Mouse (Mus musculus): ENCODE results near the gene Mapk14. TPM values are rescaled to one million over a fixed set of nuclear protein-coding genes. Genes with fewer than 3 reads are reported as not detected.

The Mapk14 gene
- total RNA-seq, 4 experiments from 2014 or later, result 71.5 to 83.8 (median 77.1) TPM

DNA sequence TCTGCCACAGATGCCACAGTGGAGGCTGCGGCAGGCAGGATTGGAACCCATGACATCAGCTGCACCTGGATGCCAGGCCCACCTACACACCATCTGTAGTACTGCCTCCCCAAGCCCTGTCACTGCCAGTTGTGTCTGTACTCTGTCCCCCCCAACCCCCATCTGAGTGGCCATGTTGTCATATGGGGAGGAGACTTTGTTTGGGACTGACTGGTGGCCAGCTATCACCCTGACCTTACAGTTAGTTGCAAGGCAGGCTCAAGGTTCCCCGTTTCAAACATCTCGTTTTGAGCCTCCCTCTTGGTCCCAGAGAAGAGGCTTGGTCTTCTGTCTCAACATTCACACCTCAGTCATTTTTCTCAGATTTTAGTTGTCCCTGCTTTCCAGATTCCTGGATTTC, 88.6 kb downstream of the Mapk14 start:
- no peak for DNase-seq (ENCODE audit: low spot score in 2 of 2)

DNA sequence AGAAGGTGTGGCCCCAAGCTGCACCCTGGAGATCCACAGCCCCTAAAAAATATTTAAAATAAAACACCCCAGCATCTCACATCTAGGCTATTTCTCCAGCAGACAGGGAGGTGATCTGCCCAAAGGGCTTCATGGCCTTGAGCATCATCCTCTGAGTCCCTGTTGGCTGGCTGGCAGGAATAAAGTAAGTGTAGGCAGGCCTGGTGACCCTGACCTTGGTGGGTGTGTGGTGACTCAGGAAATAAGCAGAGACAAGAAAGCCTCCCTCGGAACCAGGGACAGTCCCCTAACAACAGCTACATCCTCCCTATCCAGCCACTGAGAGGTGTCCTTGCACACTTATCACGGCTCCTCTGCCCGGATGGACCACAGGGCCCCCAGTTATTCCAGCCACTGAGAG, 89.7 kb downstream of the Mapk14 start:
- DNase-seq (ENCODE audit: low spot score in 2 of 2), result no peak

DNA sequence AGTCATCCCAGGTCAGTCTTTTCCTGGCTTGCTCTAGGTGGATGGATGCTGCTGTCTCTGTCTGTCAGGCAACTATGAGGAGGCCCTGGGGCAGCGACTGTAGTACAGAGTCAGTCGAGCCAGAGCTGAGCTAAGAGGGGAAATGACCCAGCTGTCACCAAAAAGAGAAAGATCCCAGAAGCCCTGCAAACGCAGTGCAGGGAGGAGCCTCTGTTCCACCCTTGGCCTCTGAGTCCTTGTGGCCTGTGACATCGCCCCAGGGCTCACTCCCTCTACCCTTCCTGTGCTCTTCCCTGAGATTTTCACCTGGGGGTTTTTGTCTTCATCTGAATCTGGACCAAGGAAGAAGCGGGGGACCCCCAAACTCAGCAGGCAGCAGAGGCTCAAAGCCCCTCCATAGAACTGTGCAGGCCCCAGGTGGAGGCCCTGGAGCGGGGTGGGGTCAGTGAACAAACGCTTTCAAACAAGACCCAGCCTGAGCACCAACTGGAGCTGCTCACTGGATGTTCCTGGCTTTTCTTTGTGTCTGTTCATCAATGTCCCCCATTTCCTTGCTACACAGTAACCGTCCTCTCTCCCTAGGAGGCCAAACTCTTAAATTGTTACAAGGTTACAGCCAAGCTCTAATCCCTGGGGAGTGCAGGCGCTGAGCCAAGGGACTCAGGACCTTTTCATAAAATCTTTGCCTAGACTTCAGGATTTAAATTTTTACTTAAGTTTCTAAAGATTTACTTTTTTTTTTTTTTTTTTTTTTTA, 90.3 kb downstream of the Mapk14 start:
- no peak for DNase-seq (ENCODE audit: low spot score in 2 of 2)

DNA sequence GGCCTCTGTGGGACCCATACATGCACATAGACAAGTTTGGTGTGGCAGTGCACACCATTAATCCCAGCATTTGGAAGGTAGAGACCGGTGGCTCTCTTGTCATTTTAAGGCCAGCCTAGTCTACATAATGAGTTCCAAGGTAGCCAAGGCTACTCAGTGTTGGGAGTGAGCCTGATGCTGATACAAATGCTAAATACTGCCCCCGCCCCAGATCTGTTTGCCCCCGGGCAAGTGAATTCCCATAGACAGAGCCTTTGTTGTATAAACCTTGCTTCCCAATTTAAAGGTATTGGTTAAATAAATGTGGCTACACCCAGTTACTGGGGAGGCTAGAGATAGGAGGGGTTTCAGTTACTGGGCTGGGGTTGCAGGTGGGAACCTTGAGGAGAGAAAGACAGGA, 93.9 kb downstream of the Mapk14 start:
- no peak for DNase-seq (ENCODE audit: low spot score in 2 of 2)

DNA sequence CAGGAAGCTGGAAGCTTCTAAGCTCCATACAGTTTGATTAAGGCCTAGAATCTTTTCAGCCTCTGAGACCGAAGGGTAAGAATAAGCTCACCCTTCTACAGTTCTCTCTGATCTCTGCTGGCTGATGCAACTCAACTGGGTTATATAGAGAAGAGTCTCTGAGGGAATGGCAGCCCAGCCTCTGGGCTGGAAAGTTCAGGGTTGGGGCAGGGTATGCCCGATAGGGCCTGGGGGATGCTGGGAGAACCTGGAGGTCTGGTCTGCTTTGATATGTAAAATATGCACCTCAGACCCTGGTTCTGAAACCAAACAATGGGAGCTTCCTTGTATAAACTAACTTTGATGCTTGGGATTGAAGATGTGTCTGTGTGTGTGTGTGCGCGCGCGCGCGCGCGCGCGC, 96.4 kb downstream of the Mapk14 start:
- no peak for DNase-seq (ENCODE audit: low spot score in 2 of 2)

DNA sequence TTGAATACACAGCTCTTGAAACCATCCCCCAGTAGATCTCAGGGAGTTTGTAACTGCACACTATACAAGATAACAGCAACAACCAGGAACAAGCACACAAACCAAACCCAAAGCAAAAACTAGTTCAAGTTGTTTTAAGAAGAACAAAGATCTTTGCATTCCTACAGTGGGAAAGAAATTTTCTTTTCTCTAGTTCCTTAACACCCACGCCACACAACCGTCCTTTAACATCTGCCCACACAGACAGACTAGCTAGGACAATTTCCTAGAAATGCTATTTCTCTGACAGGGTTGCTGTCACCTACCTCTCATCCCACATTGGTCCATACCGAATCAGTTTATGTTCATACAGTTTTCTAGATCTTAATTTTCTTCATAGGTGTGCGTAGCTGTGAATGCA, 105.9 kb downstream of the Mapk14 start:
- no peak for DNase-seq (ENCODE audit: low spot score in 2 of 2)

Other genes with a start within 250 kb of the Mapk14 start
- 10 to 100 TPM; 70.6 to 79.4 (median 72.7) TPM for gene Fkbp5, start 173.8 kb upstream of the Mapk14 start, total RNA-seq (2022)
- gene Armc12, start 160.5 kb upstream of the Mapk14 start, total RNA-seq (2022), result not detected
- gene Clpsl2, start 141.9 kb upstream of the Mapk14 start, total RNA-seq (2022), result not detected
- not detected for gene Clps, start 130.6 kb upstream of the Mapk14 start, total RNA-seq (2022)
- 1 to 10 TPM; 3.5 to 5.3 (median 4.2) TPM for gene Lhfpl5, start 115.7 kb upstream of the Mapk14 start, total RNA-seq (2022)
- gene Srpk1, start 68.6 kb upstream of the Mapk14 start, total RNA-seq (2022), result 10 to 100 TPM; 70.6 to 94.3 (median 78.3) TPM
- 10 to 100 TPM in 1 of 4 experiments, 1 to 10 TPM in 3; 6.6 to 10.6 (median 9.4) TPM for gene Slc26a8, start 1.1 kb upstream of the Mapk14 start, total RNA-seq (2022)
- 1 to 10 TPM; 2.5 to 5.3 (median 3.2) TPM for gene AC170998.1, start 34.8 kb downstream of the Mapk14 start, total RNA-seq (2022)
- gene Mapk13, start 78.0 kb downstream of the Mapk14 start, total RNA-seq (2022), result 1 to 10 TPM; 1.0 to 3.5 (median 2.0) TPM
- gene Brpf3, start 109.8 kb downstream of the Mapk14 start, total RNA-seq (2022), result 10 to 100 TPM; 39.8 to 56.2 (median 50.5) TPM
- under 1 TPM; 0.43 to 0.84 (median 0.70) TPM for gene Pnpla1, start 167.1 kb downstream of the Mapk14 start, total RNA-seq (2022)
- gene 4930539E08Rik, start 224.0 kb downstream of the Mapk14 start, total RNA-seq (2022), result 1 to 10 TPM; 3.2 to 6.4 (median 4.9) TPM